Mouse (Mus musculus) embryonic facial prominence, embryonic 11.5 days (tissue): Measurements from ENCODE around the gene Hs6st3. TPM values are rescaled to one million over a fixed set of nuclear protein-coding genes. Genes with fewer than 3 reads are reported as not detected.

Experiments used
- ATAC-seq: fragments of 200-750 bp; cut with Nextera tagmentation; replicated peaks from 2 replicates; pipeline ENCODE4 v1.8.0; 2017; ENCODE audit warnings: low read depth; ENCODE audit not compliant: insufficient number of reproducible peaks, low FRiP score, low TSS enrichment
- DNase-seq: peaks from one replicate; pipeline ENCODE4 v3.0.0-alpha.2; 2015; ENCODE audit warnings: low spot score
- H3K27ac ChIP-seq: fragments of 300-500 bp; sonication (generic); replicated peaks from 2 replicates; pipeline ENCODE4 v1.5.1; 2014; ENCODE audit warnings: mild to moderate bottlenecking, low read depth, low read length, control low read depth
- H3K27me3 ChIP-seq: fragments of 300-500 bp; sonication (generic); 2 replicates; pipeline ENCODE4 v1.6.1; 2014; ENCODE audit warnings: mild to moderate bottlenecking, low read length, moderate library complexity, mixed read lengths; ENCODE audit not compliant: control insufficient read depth, insufficient read depth
- H3K36me3 ChIP-seq: fragments of 300-500 bp; sonication (generic); replicated peaks from 2 replicates; pipeline ENCODE4 v1.6.1; 2014; ENCODE audit warnings: low read depth, mild to moderate bottlenecking, low read length, moderate library complexity, mixed read lengths; ENCODE audit not compliant: control insufficient read depth, insufficient read depth
- H3K4me1 ChIP-seq: fragments of 300-500 bp; sonication (generic); 2 replicates; pipeline ENCODE4 v1.6.1; 2014; ENCODE audit warnings: low read length, mixed read lengths; ENCODE audit not compliant: control insufficient read depth, insufficient read depth
- H3K4me2 ChIP-seq: fragments of 300-500 bp; sonication (generic); 2 replicates; pipeline ENCODE4 v1.6.1; 2014; ENCODE audit warnings: low read depth, mild to moderate bottlenecking, control low read depth, low read length, moderate library complexity
- H3K4me3 ChIP-seq: fragments of 300-500 bp; sonication (generic); 2 replicates; pipeline ENCODE4 v1.5.1; 2014; ENCODE audit warnings: low read depth, low read length, control low read depth
- H3K9ac ChIP-seq: fragments of 300-500 bp; sonication (generic); replicated peaks from 2 replicates; pipeline ENCODE4 v1.6.1; 2014; ENCODE audit warnings: mild to moderate bottlenecking, control low read depth, low read length
- H3K9me3 ChIP-seq: fragments of 300-500 bp; sonication (generic); replicated peaks from 2 replicates; pipeline ENCODE4 v1.6.1; 2016; ENCODE audit warnings: mild to moderate bottlenecking, low read length, inconsistent platforms, mixed read lengths; ENCODE audit not compliant: control insufficient read depth
- WGBS: fragments of 180-500 bp; shearing (Covaris S2); extraction: QIAGEN DNeasy Blood & Tissue Kit; methylation state at CpG from one replicate; pipeline ENCODE4 v1.1.7; 2014; 5-methylcytosine and 5-hydroxymethylcytosine counted together
- polyA plus RNA-seq: library from polyadenylated mRNA; unstranded; fragments of >200 nt; fragmentation: Nextera tagmentation; extraction: Ambion mirVana; gene quantifications from 2 replicates; pipeline ENCODE4 v1.2.1, GENCODE M21; 2014

The Hs6st3 gene
- 0.20 and 0.24 TPM in 2 replicates for polyA plus RNA-seq

DNA sequence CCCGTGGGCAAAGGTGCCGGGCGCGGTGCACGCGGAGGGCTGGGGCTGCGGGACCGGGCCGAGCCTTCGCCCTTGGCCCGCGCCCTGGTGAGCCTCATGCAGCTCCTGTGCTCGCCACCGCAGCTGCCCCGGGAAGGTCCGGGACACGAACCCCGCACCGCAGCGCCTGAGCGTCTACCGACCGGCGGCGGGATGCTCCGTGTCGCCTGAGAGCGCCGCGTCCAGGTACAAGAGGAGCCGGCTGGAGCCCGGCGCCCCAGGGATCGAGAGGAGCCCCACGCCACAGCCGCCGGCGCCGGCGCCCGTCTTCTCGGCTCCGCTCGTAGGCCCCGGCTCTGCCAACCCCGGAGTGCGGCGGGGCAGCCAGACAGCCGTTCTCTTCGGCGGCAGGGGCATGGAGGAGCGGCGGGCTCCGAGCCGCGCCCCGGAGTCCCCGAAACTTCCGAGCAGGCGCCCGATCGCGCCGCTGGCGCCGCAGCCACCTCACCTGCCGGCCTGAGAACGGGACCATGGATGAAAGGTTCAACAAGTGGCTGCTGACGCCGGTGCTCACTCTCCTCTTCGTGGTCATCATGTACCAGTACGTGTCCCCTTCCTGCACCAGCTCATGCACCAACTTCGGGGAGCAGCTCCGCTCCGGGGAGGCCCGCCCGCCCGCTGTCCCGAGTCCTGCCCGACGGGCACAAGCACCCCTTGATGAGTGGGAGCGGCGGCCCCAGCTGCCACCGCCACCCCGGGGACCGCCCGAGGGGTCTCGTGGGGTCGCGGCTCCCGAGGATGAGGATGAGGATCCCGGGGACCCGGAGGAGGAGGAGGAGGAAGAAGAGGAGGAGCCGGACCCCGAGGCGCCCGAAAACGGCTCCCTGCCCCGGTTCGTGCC is at the start of gene Hs6st3:
TSS of gene Hs6st3 (plus strand) at position 436 of the 880 bp plus-strand sequence.
- H3K27me3 ChIP-seq = peaks cover 30% of the 10 kb centered on the region
- ATAC-seq = peak; percentile 65
- peak within 1 kb of the TSS; percentile 61 for H3K4me3 ChIP-seq
- no peaks in the 10 kb centered on the region for H3K9me3 ChIP-seq
- H3K9ac ChIP-seq = peak within 1 kb of the TSS; percentile 58
- no peak within 1 kb of the TSS for H3K27ac ChIP-seq
- DNase-seq = peak; percentile 31
- peak within 1 kb of the TSS; percentile 96 for H3K4me2 ChIP-seq
- H3K4me1 ChIP-seq = no peaks in the 10 kb centered on the region; the same call in 1 of the 2 replicates
- WGBS = under 1% methylated on average over 77 of the region's 100 CpGs
- H3K36me3 ChIP-seq = no peaks in the 10 kb centered on the region

DNA sequence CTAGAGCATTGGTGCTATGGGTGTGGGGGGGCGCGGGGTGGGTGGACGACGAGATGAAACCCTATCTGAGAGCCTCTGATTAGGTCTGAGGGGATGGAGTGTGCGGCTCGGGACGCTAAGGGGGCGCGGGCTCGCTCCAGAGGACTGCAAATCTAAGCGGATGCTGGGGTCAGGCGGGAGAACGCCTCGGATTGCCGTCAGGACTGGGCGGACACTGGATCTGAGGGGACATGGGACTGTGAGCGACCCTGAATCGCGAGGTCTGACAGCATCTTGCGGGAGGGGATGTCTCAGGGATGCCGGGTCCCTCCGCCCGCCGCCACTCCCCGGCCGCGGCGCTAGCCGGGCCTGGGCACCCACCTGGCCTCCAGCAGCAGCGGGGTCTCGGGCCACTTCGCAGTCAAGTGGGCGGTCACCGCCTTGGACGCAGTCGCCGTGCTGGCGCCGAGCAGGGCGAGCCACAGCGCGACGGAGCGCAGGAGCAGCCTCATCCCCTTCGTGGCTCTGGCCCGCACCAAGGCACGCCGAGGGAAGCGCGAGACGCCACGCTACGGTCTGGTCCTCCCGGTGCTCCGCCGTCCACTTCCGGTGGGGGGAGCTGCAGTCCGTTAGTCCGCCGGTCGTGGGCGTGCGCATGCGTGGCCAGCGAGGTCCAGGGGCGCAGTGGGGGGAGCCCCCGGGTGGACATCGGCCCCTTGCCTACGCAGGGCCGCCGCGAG is 39.1 kb upstream of the Hs6st3 start, which contains the start of gene Uggt2:
TSS of gene Uggt2 (minus strand) at position 580 of the 719 bp plus-strand sequence.
- under 1% methylated on average over 70 of the region's 72 CpGs for WGBS
- Histone ChIP-seq H3K4me3 (peak within 1 kb of the TSS; percentile 82), H3K9me3 (no peaks in the 10 kb centered on the region), H3K27me3 (no peaks in the 10 kb centered on the region), H3K9ac (peak within 1 kb of the TSS; percentile 96), H3K36me3 (no peaks in the 10 kb centered on the region), H3K4me1 (no peaks in the 10 kb centered on the region), H3K4me2 (peak within 1 kb of the TSS; percentile 67), H3K27ac (peak within 1 kb of the TSS; percentile 62)
- ATAC-seq = peak; percentile 95
- peak; percentile 91 for DNase-seq

DNA sequence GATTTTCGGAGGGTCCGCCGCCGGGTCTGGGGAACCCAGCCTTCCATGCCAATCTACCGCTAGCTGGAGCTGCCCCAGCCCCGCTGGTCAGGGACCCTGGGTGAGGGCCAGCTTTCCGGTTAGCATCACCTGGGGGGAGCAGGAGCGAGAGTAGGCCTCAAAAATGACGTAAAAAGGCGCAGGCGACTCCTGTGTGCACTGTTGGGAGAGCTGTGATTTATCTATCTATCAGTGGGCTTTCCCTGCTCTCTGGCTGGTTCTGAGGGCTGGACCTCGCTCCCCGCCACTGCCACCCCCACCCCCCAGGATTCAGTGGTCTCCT is 38.6 kb upstream of the Hs6st3 start:
- ATAC-seq (no peak; the same call in 1 of the 2 replicates), DNase-seq (no peak)
- Histone ChIP-seq H3K4me3 (peak overlapping the region; percentile 82), H3K36me3 (no peaks in the 10 kb centered on the region), H3K9ac (peak overlapping the region; percentile 96), H3K4me2 (peak overlapping the region; percentile 67), H3K9me3 (no peaks in the 10 kb centered on the region), H3K27ac (peak overlapping the region; percentile 62; the same call in 1 of the 2 replicates), H3K27me3 (no peaks in the 10 kb centered on the region), H3K4me1 (no peaks in the 10 kb centered on the region)
- WGBS = 3% methylated on average over 13 of the region's 13 CpGs

DNA sequence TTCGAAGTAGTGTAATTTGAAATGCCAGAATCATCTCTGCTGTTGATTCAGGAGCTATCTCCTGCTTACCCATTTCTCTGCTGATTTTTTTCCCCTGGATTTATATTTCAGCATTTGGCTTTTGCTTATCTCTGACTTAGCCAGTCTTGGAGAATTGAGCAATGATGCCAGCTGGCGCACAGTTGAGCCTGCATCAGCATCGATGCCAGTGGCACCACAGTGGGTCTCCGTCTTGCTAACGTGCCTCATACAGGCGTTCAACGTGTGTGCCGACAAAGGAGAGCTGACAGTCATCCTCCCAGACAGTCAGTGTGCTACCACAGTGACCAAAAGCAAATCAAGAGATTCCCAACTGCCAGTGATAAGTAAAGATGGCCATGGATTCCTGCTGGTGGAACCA is 30.6 kb upstream of the Hs6st3 start:
- Histone ChIP-seq H3K4me2 (no peak overlapping the region), H3K4me1 (no peaks in the 10 kb centered on the region), H3K9me3 (no peaks in the 10 kb centered on the region), H3K9ac (no peak overlapping the region), H3K36me3 (no peaks in the 10 kb centered on the region), H3K4me3 (no peak overlapping the region), H3K27ac (no peak overlapping the region), H3K27me3 (no peaks in the 10 kb centered on the region)
- ATAC-seq (no peak), DNase-seq (no peak)
- 92% methylated on average over 8 of the region's 8 CpGs for WGBS

DNA sequence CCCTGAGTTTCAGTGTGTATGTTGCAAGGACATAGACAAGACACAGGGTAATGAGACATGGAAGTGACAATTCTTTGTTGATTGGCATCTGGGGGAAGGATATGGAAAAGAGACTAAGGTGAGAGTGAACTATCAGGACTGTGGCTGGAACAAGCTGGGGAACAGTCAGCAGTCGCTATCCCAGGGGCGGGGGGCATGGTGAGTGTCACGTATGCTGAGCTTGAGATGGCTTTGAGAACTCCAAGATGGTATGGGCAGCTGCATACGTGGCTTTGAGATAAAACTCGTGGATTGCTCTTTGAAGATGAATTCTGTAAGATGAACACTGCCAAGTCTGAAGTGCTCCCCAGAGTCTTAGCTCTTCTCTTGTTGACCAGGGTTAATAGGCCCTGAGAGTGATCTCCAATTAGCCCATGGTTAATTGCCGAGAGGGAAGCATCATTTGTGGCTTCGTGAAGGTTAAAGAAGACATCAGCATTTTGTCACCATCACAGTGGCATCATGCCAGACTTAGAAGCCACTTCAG is 29.3 kb upstream of the Hs6st3 start:
- Histone ChIP-seq H3K9me3 (no peaks in the 10 kb centered on the region), H3K36me3 (no peaks in the 10 kb centered on the region), H3K4me3 (no peak overlapping the region), H3K4me2 (no peak overlapping the region), H3K27ac (no peak overlapping the region), H3K27me3 (no peaks in the 10 kb centered on the region), H3K4me1 (no peaks in the 10 kb centered on the region), H3K9ac (no peak overlapping the region)
- DNase-seq (no peak), ATAC-seq (no peak)
- WGBS = 71% methylated on average over 7 of the region's 7 CpGs

DNA sequence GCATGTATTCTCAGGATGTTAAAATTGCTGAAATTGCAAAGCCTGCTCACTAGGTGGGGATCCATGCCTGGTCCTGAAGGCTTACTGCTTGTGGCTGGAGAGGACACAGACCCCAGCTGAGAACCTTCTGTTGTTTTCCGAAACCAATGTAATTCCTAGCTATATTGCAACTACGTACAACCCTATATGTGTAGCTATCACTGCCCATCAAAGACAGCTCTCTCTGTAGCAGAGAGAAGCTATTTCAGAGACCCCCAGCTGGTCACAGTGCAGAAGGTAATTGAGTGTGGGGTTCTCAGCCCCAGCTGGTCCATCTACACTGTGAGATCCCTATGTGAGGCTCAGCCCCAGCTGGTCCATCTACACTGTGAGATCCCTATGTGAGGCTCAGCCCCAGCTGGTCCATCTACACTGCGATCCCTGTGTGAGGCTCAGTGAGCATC is 28.3 kb upstream of the Hs6st3 start:
- ATAC-seq (no peak; the same call in 1 of the 2 replicates), DNase-seq (no peak)
- no peak overlapping the region for H3K4me2 ChIP-seq
- 89% methylated on average over 3 of the region's 3 CpGs for WGBS
- no peak overlapping the region for H3K27ac ChIP-seq
- no peaks in the 10 kb centered on the region for H3K9me3 ChIP-seq
- H3K27me3 ChIP-seq = no peaks in the 10 kb centered on the region
- no peak overlapping the region for H3K9ac ChIP-seq
- H3K4me3 ChIP-seq = no peak overlapping the region
- H3K36me3 ChIP-seq = no peaks in the 10 kb centered on the region
- no peaks in the 10 kb centered on the region for H3K4me1 ChIP-seq

DNA sequence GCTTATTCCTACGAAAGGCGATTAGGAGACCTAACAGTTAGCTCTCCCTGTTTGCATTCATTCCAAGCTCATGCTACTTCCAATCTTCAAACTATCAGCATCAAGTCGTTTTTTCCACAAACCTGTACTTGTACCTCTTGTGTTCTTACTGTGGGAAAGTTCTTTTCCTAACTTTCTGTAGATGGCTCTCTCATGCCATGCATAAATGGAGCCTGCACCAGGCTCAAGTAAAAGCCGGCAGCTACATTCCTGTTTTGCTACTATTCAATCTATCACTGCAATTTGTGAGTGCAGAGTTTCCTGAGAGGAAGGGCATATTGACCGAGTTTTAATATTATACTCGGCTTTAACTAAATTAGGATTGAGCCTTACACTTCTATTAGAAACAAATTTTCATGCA is 25.6 kb upstream of the Hs6st3 start:
- H3K4me3 ChIP-seq = no peak overlapping the region
- no peak overlapping the region for H3K9ac ChIP-seq
- no peak overlapping the region for H3K4me2 ChIP-seq
- WGBS = 80% methylated on average over 6 of the region's 6 CpGs
- H3K9me3 ChIP-seq = no peaks in the 10 kb centered on the region
- ATAC-seq (no peak), DNase-seq (no peak)
- H3K36me3 ChIP-seq = no peaks in the 10 kb centered on the region
- H3K4me1 ChIP-seq = no peaks in the 10 kb centered on the region
- H3K27me3 ChIP-seq = no peaks in the 10 kb centered on the region
- H3K27ac ChIP-seq = no peak overlapping the region
